8 mouse cellular contexts compared by ENCODE assay signal in genomic region chr6:39256304-39257103, GRCm38 (mm10). TPM values are rescaled to one million over a fixed set of nuclear protein-coding genes. Genes with fewer than 3 reads are reported as not detected.
DNase-seq lines count a peak whose midpoint lies in the region; ATAC-seq lines count a peak whose summit lies in the region.

No protein-coding gene starts in this region.

- H3K9ac ChIP-seq in forebrain, embryonic 15.5 days (replicated peaks) = peak overlapping the region; percentile 53
- peak overlapping the region; percentile 52 for H3K9ac ChIP-seq in neural tube, embryonic 14.5 days (replicated peaks; ENCODE audit: low read depth, low read length)

- intact Hi-C loops in heart, postnatal 25 days (cut with DNase I) = loop anchor here (5.0 kb wide), 1 partner anchor 86 kb away; no protein-coding TSS in a partner anchor

- H3K27me3 ChIP-seq in forebrain, embryonic 15.5 days = no peaks in the 10 kb centered on the region; the same call in 1 of the 2 replicates
- no peaks in the 10 kb centered on the region for H3K27me3 ChIP-seq in neural tube, embryonic 14.5 days (ENCODE audit: control insufficient read depth, insufficient read depth, low read length)

- ATAC-seq in CD4-positive, CD25-positive, alpha-beta regulatory T cell, adult 4 months = peak; percentile 34
- ATAC-seq in forebrain, embryonic 15.5 days (replicated peaks) = peak; percentile 86
- peak; percentile 91 for ATAC-seq in neural tube, embryonic 14.5 days (ENCODE audit: low read depth)

- 3% methylated on average over 48 of the region's 48 CpGs for WGBS in forebrain, embryonic 15.5 days
- 2% methylated on average over 47 of the region's 48 CpGs for WGBS in neural tube, embryonic 14.5 days

- peak overlapping the region; percentile 60 for H3K4me3 ChIP-seq in forebrain, embryonic 15.5 days
- peak overlapping the region; percentile 41 for H3K4me3 ChIP-seq in neural tube, embryonic 14.5 days (ENCODE audit: low read depth, low read length)

- no peaks in the 10 kb centered on the region for H3K36me3 ChIP-seq in forebrain, embryonic 15.5 days
- no peaks in the 10 kb centered on the region for H3K36me3 ChIP-seq in neural tube, embryonic 14.5 days (ENCODE audit: control insufficient read depth, insufficient read depth, low read length)

- H3K9me3 ChIP-seq in forebrain, embryonic 15.5 days = no peaks in the 10 kb centered on the region
- H3K9me3 ChIP-seq in neural tube, embryonic 14.5 days (ENCODE audit: control insufficient read depth, low read length) = no peaks in the 10 kb centered on the region

- peak overlapping the region; percentile 50 for H3K27ac ChIP-seq in forebrain, embryonic 15.5 days (replicated peaks)
- H3K27ac ChIP-seq in neural tube, embryonic 14.5 days (ENCODE audit: low read depth, low read length) = peak overlapping the region; percentile 75

- peak overlapping the region; percentile 96 for H3K4me2 ChIP-seq in forebrain, embryonic 15.5 days (replicated peaks)
- peak overlapping the region; percentile 84 for H3K4me2 ChIP-seq in neural tube, embryonic 14.5 days (ENCODE audit: low read depth, low read length)

- DNase-seq in cerebellum, adult 11 months = peak; percentile 38
- peak; percentile 46 for DNase-seq in heart, postnatal 25 days (ENCODE audit: low spot score)
- DNase-seq in kidney, postnatal 25 days = peak; percentile 61 to 80
- DNase-seq in lung, adult 18-20 months = peak; percentile 73 to 76
- DNase-seq in thymus, postnatal 36 days = peak; percentile 68 to 77

- peaks cover 25% of the 10 kb centered on the region for H3K4me1 ChIP-seq in forebrain, embryonic 15.5 days
- peaks cover 4% of the 10 kb centered on the region; the same call in 1 of the 2 replicates for H3K4me1 ChIP-seq in neural tube, embryonic 14.5 days (ENCODE audit: control insufficient read depth, insufficient read depth, low read length)

RNA-seq across cellular contexts. Expression of gene Kdm7a, which starts 49.9 kb away (rescaled TPM):
- 10 to 100 TPM; 10.2 to 13.6 TPM for polyA plus RNA-seq in CD4-positive, CD25-positive, alpha-beta regulatory T cell, adult 4 months (2017; shearing (Covaris generic))
- 7.4 and 8.1 TPM in 2 replicates for polyA plus RNA-seq in forebrain, embryonic 15.5 days (2015; fragmentation: Nextera tagmentation; extraction: Ambion mirVana)
- total RNA-seq in heart, postnatal 25 days (2021) = 10 to 100 TPM; 17.2 to 19.9 TPM
- polyA plus RNA-seq in neural tube, embryonic 14.5 days (2014; fragmentation: Nextera tagmentation; extraction: Ambion mirVana) = 5.8 and 10.1 TPM in 2 replicates

Comparison
In these comparisons a context has a peak if more than half of its experiments do, and no peak if none do; other contexts are left out.
1. Peak in every context shown above with its lines: DNase-seq, ATAC-seq, H3K4me3 ChIP-seq and H3K27ac ChIP-seq.
2. ATAC-seq: peak in every context shown above with its lines; median percentile 91 in neural tube, embryonic 14.5 days; 86 in forebrain, embryonic 15.5 days; 34 in CD4-positive, CD25-positive, alpha-beta regulatory T cell, adult 4 months.